Mouse (Mus musculus): ENCODE results near the gene Ush2a.
A peak's percentile ranks its signal among the peaks of the same experiment; 100 is the strongest.

DNA sequence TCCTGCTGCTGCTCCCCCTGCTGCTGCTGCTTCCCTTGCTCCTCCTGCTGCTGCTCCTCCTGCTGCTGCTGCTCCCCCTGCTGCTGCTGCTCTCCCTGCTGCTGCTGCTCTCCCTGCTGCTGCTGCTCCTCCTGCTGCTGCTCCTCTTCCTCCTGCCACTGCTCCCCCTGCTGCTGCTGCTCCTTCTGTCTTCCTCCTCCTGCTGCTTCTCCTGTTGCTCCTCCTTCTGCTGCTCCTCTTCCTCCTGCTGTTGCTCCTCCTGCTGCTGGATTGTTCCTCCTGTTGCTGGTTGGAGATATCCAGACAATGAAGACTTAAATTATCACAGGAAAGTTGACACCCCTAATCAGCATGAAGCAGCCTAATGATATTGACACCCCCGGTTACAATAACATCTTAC, 123.4 kb downstream of the Ush2a start:
- no peak for TF ChIP-seq POLR2A (IDR thresholded peaks at IDR 0.05; ENCODE audit: insufficient read length, low read depth)
- TF ChIP-seq TCF12 (IDR thresholded peaks at IDR 0.05; ENCODE audit: insufficient read depth, poor library complexity, severe bottlenecking): no peak
- no peak for TF ChIP-seq E2F4 (IDR thresholded peaks at IDR 0.05; ENCODE audit: insufficient read depth)
- TF ChIP-seq MYOD1 (IDR thresholded peaks at IDR 0.05; ENCODE audit: control insufficient read depth in 1 of 3, insufficient read length in 2 of 3, low read depth in 2 of 3): peak in 1 of 3 experiments; percentile 12
- no peak for TF ChIP-seq TCF3 (IDR thresholded peaks at IDR 0.05; ENCODE audit: insufficient read length, low read depth)

Data from myocyte (in vitro differentiated cells).